Mouse (Mus musculus): Measurements from ENCODE around the gene Olfr1137.

Olfr1137 gene

GRCm38 (mm10) chr2:87713079-87713478 is at the start of gene Olfr1137:
TSS of gene Olfr1137 (minus strand) at chr2:87713179.
- DNase-seq (ENCODE audit: low spot score in 2 of 2), result no peak

GRCm38 (mm10) chr2:87753891-87754290 is 40.9 kb upstream of the Olfr1137 start, which contains the start of gene Olfr1141:
TSS of gene Olfr1141 (minus strand) at chr2:87753991.
- DNase-seq (ENCODE audit: low spot score in 2 of 2), result no peak

GRCm38 (mm10) chr2:87743452-87743851 is 30.5 kb upstream of the Olfr1137 start, which contains the start of gene Olfr1140:
TSS of gene Olfr1140 (plus strand) at chr2:87743752.
- no peak for DNase-seq (ENCODE audit: low spot score in 2 of 2)

- DNase-seq (ENCODE audit: low spot score in 2 of 2), result no peak
These were observed 26.9 kb upstream of the Olfr1137 start, which contains the start of gene Olfr1138 for GRCm38 (mm10) chr2:87739878-87740277. TSS of gene Olfr1138 (minus strand) at chr2:87739978.

- DNase-seq (ENCODE audit: low spot score in 2 of 2), result no peak
These were observed 19.1 kb downstream of the Olfr1137 start, which contains the start of gene Olfr1136 for GRCm38 (mm10) chr2:87693847-87694246. TSS of gene Olfr1136 (minus strand) at chr2:87693947.

GRCm38 (mm10) chr2:87673564-87673963 is 39.4 kb downstream of the Olfr1137 start, which contains the start of gene Olfr1135:
TSS of gene Olfr1135 (minus strand) at chr2:87673664.
- no peak for DNase-seq (ENCODE audit: low spot score in 2 of 2)

Data from right cerebral cortex, adult 2 months (tissue).